Mouse (Mus musculus) heart, adult 9 months (tissue): ENCODE measurements around the gene Brix1.

Experiments used
- DNase-seq, 2 experiments: peaks; one replicate each; pipeline ENCODE4 v3.0.0; 2022; ENCODE audit warnings: low spot score in 2 of 2

The Brix1 gene

DNA sequence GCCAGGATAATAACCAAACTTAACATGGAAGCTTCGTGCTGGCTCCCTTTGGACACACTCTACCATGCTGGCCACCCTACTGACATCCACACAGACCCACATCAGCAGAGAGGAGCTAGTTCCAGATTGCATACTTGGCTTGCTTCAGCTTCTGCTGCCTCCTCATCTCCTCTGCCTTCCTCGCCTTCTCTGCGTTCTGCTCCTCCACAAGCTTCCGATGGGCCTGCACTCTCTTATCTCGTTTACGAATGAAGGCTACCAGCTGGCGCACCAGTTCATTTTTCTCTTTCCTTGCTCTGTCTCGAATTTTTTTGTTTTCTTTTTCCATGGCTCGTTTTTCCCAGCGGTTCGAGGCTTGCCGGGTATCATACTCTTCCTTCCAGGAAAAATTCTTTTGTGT is 24.8 kb downstream of the Brix1 start:
- DNase-seq = no peak

GRCm38 (mm10) chr15:10447102-10447501 is 38.6 kb downstream of the Brix1 start:
- DNase-seq = no peak

DNA sequence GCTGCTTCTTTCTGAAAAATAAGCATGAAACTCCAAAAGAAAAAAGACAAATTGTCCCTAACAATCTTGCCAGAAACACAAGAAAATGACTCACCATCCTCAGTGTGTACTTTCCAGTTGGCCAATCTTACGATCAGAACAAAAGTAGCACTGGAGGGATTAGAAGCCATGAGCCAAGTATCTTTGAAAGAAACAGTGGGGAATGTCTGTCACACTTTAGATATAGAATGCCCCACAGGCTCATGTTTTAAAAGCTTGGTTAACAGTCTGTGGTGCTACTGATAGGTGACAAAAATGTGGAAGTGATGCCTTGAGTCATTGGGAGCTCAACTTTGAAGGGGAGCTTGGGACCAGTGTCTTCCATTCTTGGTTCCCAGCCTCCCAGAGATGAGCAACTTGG is 43.5 kb downstream of the Brix1 start:
- DNase-seq = peak in 1 of 2 experiments; percentile 10

- no peak for DNase-seq
Observed at GRCm38 (mm10) chr15:10441493-10441892, 44.3 kb downstream of the Brix1 start.

- DNase-seq = no peak
Observed at GRCm38 (mm10) chr15:10439963-10440362, 45.8 kb downstream of the Brix1 start.

DNA sequence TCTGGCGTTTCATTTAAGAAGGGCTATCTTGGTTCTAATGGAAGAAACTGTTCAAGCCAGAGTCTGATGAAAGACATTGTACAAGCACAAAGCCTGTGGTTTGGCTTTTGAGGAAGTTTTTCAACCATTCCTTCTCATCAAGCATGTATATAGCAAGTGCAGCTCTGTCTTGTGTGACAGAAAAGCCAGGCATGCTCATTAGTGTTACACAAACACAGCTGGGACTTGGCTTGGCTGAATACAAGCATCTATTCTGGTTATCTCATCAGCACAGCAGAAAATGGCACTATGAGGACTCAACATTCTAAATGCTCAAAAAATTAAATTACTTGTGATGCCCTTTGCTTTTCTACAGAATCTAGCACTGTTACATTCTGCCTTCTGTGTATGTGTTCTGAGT is 48.9 kb downstream of the Brix1 start:
- no peak for DNase-seq

- no peak for DNase-seq
Observed at GRCm38 (mm10) chr15:10426545-10427266, 59.0 kb downstream of the Brix1 start.

DNA sequence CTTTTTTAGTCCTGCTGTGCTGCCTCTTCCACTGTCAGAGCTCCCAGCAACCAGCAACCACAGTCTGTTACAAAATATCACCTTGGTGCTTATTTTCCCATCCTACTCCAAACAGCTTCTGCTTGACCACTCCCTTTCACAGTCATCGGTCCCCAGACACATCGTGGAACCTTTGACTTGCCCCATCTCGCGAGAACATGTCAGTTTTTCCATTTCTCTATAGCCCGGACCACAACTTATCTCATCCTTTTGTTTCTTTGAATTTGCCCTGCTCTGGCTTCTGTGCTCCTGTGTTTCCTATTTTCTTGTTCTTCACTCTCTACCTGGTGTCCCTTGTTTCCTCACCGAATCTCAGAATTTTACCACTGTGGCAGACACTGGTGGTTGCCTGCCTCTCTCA is 59.6 kb downstream of the Brix1 start:
- DNase-seq = no peak
